Mouse (Mus musculus) forebrain, embryonic 16.5 days (tissue): ENCODE measurements around the gene Ppp2r5e. TPM values are rescaled to one million over a fixed set of nuclear protein-coding genes. Genes with fewer than 3 reads are reported as not detected.

ENCODE experiments used
- ATAC-seq: fragments of 200-750 bp; cut with Nextera tagmentation; 2 replicates; pipeline ENCODE4 v1.8.0; 2017; ENCODE audit warnings: mild to moderate bottlenecking, moderate library complexity
- H3K27ac ChIP-seq: fragments of 300-500 bp; sonication (generic); 2 replicates; pipeline ENCODE4 v1.5.1; 2014; ENCODE audit warnings: low read length, control low read depth
- H3K27me3 ChIP-seq: fragments of 300-500 bp; sonication (generic); replicated peaks from 2 replicates; pipeline ENCODE4 v1.6.1; 2014; ENCODE audit warnings: low read length; ENCODE audit not compliant: control insufficient read depth, insufficient read depth
- H3K36me3 ChIP-seq: fragments of 300-500 bp; sonication (generic); 2 replicates; pipeline ENCODE4 v1.6.1; 2014; ENCODE audit not compliant: control insufficient read depth, insufficient read depth
- H3K4me1 ChIP-seq: fragments of 300-500 bp; sonication (generic); replicated peaks from 2 replicates; pipeline ENCODE4 v1.6.1; 2014; ENCODE audit warnings: low read length; ENCODE audit not compliant: control insufficient read depth, insufficient read depth
- H3K4me2 ChIP-seq: fragments of 300-500 bp; sonication (generic); 2 replicates; pipeline ENCODE4 v1.6.1; 2014; ENCODE audit warnings: mild to moderate bottlenecking, low read length, control low read depth
- H3K4me3 ChIP-seq: fragments of 300-500 bp; sonication (generic); replicated peaks from 2 replicates; pipeline ENCODE4 v1.5.1; 2014; ENCODE audit warnings: mild to moderate bottlenecking, low read length, control low read depth
- H3K9ac ChIP-seq: fragments of 300-500 bp; sonication (generic); replicated peaks from 2 replicates; pipeline ENCODE4 v1.6.1; 2014; ENCODE audit warnings: low read depth, low read length, control low read depth
- H3K9me3 ChIP-seq: fragments of 300-500 bp; sonication (generic); 2 replicates; pipeline ENCODE4 v1.6.1; 2016; ENCODE audit warnings: low read length; ENCODE audit not compliant: control insufficient read depth
- WGBS: fragments of 180-500 bp; shearing (Covaris S2); extraction: QIAGEN DNeasy Blood & Tissue Kit; methylation state at CpG from one replicate; pipeline ENCODE4 v1.1.7; 2014; 5-methylcytosine and 5-hydroxymethylcytosine counted together
- polyA plus RNA-seq: library from polyadenylated mRNA; unstranded; fragments of >200 nt; fragmentation: Nextera tagmentation; extraction: Ambion mirVana; gene quantifications from 2 replicates; pipeline ENCODE4 v1.2.1, GENCODE M21; 2015

Ppp2r5e gene
- polyA plus RNA-seq, 1 experiment from 2014 or later: 22.1 TPM

GRCm38 (mm10) chr12:75593817-75594216 lies 2.2 kb downstream of the Ppp2r5e start:
- H3K4me2 ChIP-seq: peak overlapping the region; percentile 90
- H3K27ac ChIP-seq: no peak overlapping the region
- H3K4me3 ChIP-seq: peak overlapping the region; percentile 11
- H3K9ac ChIP-seq: no peak overlapping the region
- WGBS: 75% methylated on average over 4 of the region's 4 CpGs
- ATAC-seq: no peak
- peaks cover 12% of the 10 kb centered on the region for H3K4me1 ChIP-seq
- peaks cover 12% of the 10 kb centered on the region for H3K36me3 ChIP-seq
- H3K9me3 ChIP-seq: no peaks in the 10 kb centered on the region
- no peaks in the 10 kb centered on the region for H3K27me3 ChIP-seq

DNA sequence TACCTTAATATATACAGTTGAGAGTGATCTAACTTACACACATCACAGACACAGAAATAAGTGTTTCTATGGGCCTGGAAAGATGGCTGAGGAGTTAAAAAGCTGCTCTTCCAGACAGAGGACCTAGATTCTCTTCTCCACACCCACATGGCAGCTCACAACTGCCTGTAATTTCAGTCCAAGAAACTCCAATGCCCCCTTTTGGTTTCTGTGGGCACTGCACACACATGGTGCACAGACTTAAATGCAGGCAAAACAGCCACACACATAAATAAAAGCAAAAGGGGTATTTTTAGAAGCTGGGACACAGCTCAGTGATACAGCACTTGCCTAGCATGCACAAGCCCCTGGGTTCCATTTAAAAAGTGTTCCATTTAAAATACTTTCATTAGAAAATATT lies 8.5 kb downstream of the Ppp2r5e start:
- H3K27ac ChIP-seq: no peak overlapping the region
- H3K4me2 ChIP-seq: no peak overlapping the region
- H3K27me3 ChIP-seq: no peaks in the 10 kb centered on the region
- H3K9me3 ChIP-seq: no peaks in the 10 kb centered on the region
- peaks cover 3% of the 10 kb centered on the region; the same call in 1 of the 2 replicates for H3K4me1 ChIP-seq
- no peak overlapping the region for H3K9ac ChIP-seq
- H3K36me3 ChIP-seq: peaks cover 9% of the 10 kb centered on the region
- H3K4me3 ChIP-seq: no peak overlapping the region
- ATAC-seq: no peak

- Histone ChIP-seq H3K4me3 (no peak overlapping the region), H3K9me3 (no peaks in the 10 kb centered on the region), H3K27me3 (no peaks in the 10 kb centered on the region), H3K4me1 (peaks cover 3% of the 10 kb centered on the region; the same call in 1 of the 2 replicates), H3K27ac (no peak overlapping the region), H3K36me3 (peaks cover 3% of the 10 kb centered on the region), H3K4me2 (no peak overlapping the region), H3K9ac (no peak overlapping the region)
- WGBS: 81% methylated on average over 3 of the region's 3 CpGs
- no peak for ATAC-seq
These were observed 12.3 kb downstream of the Ppp2r5e start for GRCm38 (mm10) chr12:75583776-75584175.

GRCm38 (mm10) chr12:75579076-75579475 lies 17.0 kb downstream of the Ppp2r5e start:
- Histone ChIP-seq H3K9me3 (no peaks in the 10 kb centered on the region), H3K4me2 (no peak overlapping the region), H3K4me3 (no peak overlapping the region), H3K4me1 (peaks cover 3% of the 10 kb centered on the region; the same call in 1 of the 2 replicates), H3K27me3 (no peaks in the 10 kb centered on the region), H3K27ac (no peak overlapping the region), H3K9ac (no peak overlapping the region), H3K36me3 (peaks cover 3% of the 10 kb centered on the region)
- 92% methylated on average over 2 of the region's 2 CpGs for WGBS
- no peak for ATAC-seq

DNA sequence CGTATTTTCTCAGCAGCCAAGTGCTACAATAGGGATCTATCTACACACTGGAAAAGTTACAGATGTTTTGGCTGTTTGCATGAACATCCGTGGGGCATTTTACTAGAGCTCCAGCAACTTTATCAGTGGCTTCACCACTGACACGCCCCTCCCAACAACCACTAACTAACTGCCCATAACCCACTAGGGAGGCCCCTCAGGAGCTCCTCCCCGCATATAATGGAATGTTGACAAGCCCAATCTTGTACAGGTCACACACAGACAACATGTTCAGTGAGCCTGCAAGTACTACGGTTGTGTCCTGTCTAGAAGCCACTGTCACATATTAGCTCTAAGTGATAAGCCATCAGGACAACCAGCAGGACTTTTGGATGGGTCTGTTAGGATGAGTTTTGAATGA lies 18.8 kb downstream of the Ppp2r5e start:
- H3K9ac ChIP-seq: no peak overlapping the region
- 94% methylated on average over 5 of the region's 5 CpGs for WGBS
- H3K36me3 ChIP-seq: peaks cover 3% of the 10 kb centered on the region
- no peak for ATAC-seq
- no peaks in the 10 kb centered on the region for H3K27me3 ChIP-seq
- no peak overlapping the region for H3K4me2 ChIP-seq
- H3K27ac ChIP-seq: no peak overlapping the region
- H3K9me3 ChIP-seq: no peaks in the 10 kb centered on the region
- H3K4me3 ChIP-seq: no peak overlapping the region
- no peaks in the 10 kb centered on the region; the same call in none of the 2 replicates for H3K4me1 ChIP-seq

GRCm38 (mm10) chr12:75572271-75572670 lies 23.8 kb downstream of the Ppp2r5e start:
- no peak overlapping the region for H3K4me2 ChIP-seq
- peaks cover 4% of the 10 kb centered on the region for H3K4me1 ChIP-seq
- H3K4me3 ChIP-seq: no peak overlapping the region
- no peaks in the 10 kb centered on the region for H3K27me3 ChIP-seq
- no peaks in the 10 kb centered on the region for H3K36me3 ChIP-seq
- 68% methylated on average over 4 of the region's 4 CpGs for WGBS
- no peak overlapping the region for H3K27ac ChIP-seq
- no peak overlapping the region for H3K9ac ChIP-seq
- H3K9me3 ChIP-seq: no peaks in the 10 kb centered on the region
- ATAC-seq: no peak

- Histone ChIP-seq H3K4me1 (peaks cover 4% of the 10 kb centered on the region), H3K9ac (no peak overlapping the region), H3K27ac (no peak overlapping the region), H3K36me3 (no peaks in the 10 kb centered on the region), H3K27me3 (no peaks in the 10 kb centered on the region), H3K9me3 (no peaks in the 10 kb centered on the region), H3K4me3 (no peak overlapping the region), H3K4me2 (no peak overlapping the region)
- no peak for ATAC-seq
- 30% methylated on average over 1 of the region's 1 CpGs for WGBS
These were observed 25.9 kb downstream of the Ppp2r5e start for GRCm38 (mm10) chr12:75570138-75570537.

DNA sequence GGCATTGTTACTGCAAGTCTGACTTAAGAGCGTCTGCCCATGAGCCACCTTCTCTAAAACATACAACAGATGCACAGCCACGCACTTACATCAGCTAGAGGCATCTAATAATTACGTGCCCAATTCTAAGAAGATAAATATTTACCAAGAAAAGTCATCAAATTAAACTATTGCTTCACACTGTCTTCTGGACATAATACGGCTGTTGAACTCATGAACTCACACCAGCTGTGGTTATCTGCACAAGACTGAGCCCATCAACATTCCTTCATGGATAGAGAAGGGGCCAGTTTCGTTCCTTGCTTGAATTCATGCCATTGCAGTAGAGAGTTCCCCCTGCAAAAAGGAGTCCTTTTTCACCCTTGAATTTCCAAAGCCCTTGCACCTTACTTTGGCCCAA lies 28.3 kb downstream of the Ppp2r5e start:
- no peaks in the 10 kb centered on the region for H3K27me3 ChIP-seq
- H3K4me3 ChIP-seq: no peak overlapping the region
- H3K9me3 ChIP-seq: no peaks in the 10 kb centered on the region
- no peak overlapping the region for H3K9ac ChIP-seq
- H3K27ac ChIP-seq: no peak overlapping the region
- no peak for ATAC-seq
- 90% methylated on average over 5 of the region's 5 CpGs for WGBS
- no peak overlapping the region for H3K4me2 ChIP-seq
- H3K4me1 ChIP-seq: peaks cover 4% of the 10 kb centered on the region
- no peaks in the 10 kb centered on the region for H3K36me3 ChIP-seq

DNA sequence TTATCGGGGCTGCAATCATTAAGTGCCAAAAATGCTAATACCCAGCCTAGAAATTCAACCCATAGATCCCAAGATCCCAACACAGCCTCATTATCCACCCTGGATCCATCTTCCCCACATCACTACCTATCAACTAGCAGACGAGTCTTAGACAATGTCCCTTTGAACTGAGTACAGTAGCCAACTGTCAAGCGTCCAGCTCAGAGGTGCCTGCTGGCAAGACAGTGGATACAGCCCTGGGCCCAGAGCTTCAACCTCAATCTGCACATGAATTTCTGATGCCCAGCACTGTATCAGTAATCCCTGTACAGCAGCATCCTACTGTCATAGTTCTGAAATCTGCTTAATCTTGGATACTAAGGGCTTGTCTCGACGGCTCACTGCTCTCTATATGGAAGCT lies 30.3 kb downstream of the Ppp2r5e start:
- Histone ChIP-seq H3K4me2 (no peak overlapping the region), H3K27ac (no peak overlapping the region), H3K4me3 (no peak overlapping the region), H3K9me3 (no peaks in the 10 kb centered on the region), H3K4me1 (peaks cover 2% of the 10 kb centered on the region), H3K9ac (no peak overlapping the region), H3K27me3 (no peaks in the 10 kb centered on the region), H3K36me3 (no peaks in the 10 kb centered on the region)
- 77% methylated on average over 5 of the region's 5 CpGs for WGBS
- no peak for ATAC-seq

- Histone ChIP-seq H3K4me3 (no peak overlapping the region), H3K9me3 (no peaks in the 10 kb centered on the region), H3K9ac (no peak overlapping the region), H3K4me2 (no peak overlapping the region), H3K27me3 (no peaks in the 10 kb centered on the region), H3K36me3 (no peaks in the 10 kb centered on the region), H3K27ac (no peak overlapping the region), H3K4me1 (no peaks in the 10 kb centered on the region; the same call in 1 of the 2 replicates)
- 89% methylated on average over 1 of the region's 1 CpGs for WGBS
- ATAC-seq: no peak
These were observed 31.5 kb downstream of the Ppp2r5e start for GRCm38 (mm10) chr12:75564498-75564897.
